Mouse (Mus musculus): ENCODE data around the gene Olfr1087. TPM values are rescaled to one million over a fixed set of nuclear protein-coding genes. Genes with fewer than 3 reads are reported as not detected.
"Not testable (repeated sequence)": the region's sequence is repeated elsewhere in the genome, so short reads cannot be mapped to it uniquely, and the experiment has no call there.

The Olfr1087 gene
- not detected for total RNA-seq (2021)

- intact Hi-C loops (cut with DNase I): no loop called here
- no peak for DNase-seq
These were observed at the start of gene Olfr1087 for GRCm38 (mm10) chr2:86698295-86698694. Gene Olfr1087, minus strand, starts transcription at chr2:86698395.

GRCm38 (mm10) chr2:86733601-86734000 is 35.4 kb upstream of the Olfr1087 start, which contains the start of gene Olfr1089:
Gene Olfr1089, minus strand, starts transcription at chr2:86733701.
- intact Hi-C loops (cut with DNase I): no loop called here
- no peak for DNase-seq

DNA sequence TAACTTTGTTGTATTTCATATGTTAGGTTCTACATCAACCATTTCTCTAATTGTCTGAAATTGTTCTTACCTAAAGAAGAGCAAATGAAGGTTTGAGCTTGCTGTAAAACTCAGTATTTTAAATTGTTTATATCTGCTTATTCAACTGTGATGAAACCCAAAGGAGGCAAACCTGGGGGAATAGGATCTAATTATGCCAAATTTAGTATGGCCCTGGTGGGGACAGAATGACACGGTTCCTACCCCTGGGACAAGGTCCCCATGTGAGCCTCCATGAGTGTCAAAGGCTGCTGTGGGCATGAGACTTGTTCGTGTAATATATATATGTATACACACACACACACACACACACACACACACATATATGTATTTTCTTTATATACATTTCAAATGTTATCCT is 18.2 kb downstream of the Olfr1087 start, which contains the start of gene Olfr1086:
Gene Olfr1086 (minus strand): TSS at position 101 of the 400 bp plus-strand sequence.
- intact Hi-C loops (cut with DNase I): no loop called here
- no peak for DNase-seq

DNA sequence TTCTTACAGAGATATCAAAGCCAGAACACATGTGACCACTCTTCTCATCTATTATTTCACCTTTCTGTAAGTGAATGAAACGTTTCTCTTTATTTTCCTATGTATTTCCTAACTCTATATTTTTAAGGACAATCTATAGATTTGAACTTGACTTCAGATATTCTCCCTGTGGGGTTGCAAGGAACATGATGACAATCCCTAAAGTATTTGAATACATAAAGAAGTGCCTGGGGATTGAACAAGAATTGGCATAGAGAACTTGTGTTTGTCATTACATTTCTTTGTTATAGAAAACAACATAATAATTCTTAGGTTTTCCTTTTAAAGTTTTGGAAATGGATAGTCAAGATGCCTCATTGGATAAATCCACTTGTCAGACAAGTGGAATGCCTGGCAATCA is 36.3 kb downstream of the Olfr1087 start, which contains the start of gene Olfr1085:
Gene Olfr1085 (minus strand): TSS at position 101 of the 400 bp plus-strand sequence.
- no peak for DNase-seq
- intact Hi-C loops (cut with DNase I): no loop called here

DNA sequence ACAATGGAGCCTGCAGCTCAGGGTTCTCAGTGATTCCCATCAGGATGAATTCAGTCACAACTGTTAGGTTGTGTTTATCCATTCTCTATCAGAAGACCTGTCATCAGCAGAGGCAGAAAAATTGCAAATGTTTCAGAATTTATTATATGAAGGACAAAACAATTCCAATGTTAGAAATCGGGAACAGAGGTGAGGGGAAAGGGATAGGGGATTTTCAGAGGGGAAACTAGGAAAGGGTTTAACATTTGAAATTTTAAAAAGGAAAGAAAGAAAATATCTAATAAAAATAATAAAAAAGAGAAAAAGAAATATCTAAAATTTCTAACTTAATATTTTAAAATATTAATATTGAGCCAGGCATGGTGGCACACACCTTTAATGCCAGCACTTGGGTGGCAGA is 58.6 kb downstream of the Olfr1087 start, which contains the start of gene Olfr1084:
Gene Olfr1084 (minus strand): TSS at position 101 of the 400 bp plus-strand sequence.
- DNase-seq; intact Hi-C loops (cut with DNase I): not testable (repeated sequence)

Other genes starting within 250 kb of the Olfr1087 start
- gene Olfr1065, start 247.8 kb downstream of the Olfr1087 start, total RNA-seq (2021): not detected
- gene Olfr1066, start 242.1 kb downstream of the Olfr1087 start, total RNA-seq (2021): not detected
- gene Olfr228, start 211.0 kb downstream of the Olfr1087 start, total RNA-seq (2021): not detected
- not detected for gene Olfr1076, start 189.9 kb downstream of the Olfr1087 start, total RNA-seq (2021)
- not detected for gene Olfr1079, start 155.9 kb downstream of the Olfr1087 start, total RNA-seq (2021)
- gene Olfr1080, start 140.2 kb downstream of the Olfr1087 start, total RNA-seq (2021): not detected
- not detected for gene Olfr1082, start 99.4 kb downstream of the Olfr1087 start, total RNA-seq (2021)
- gene Olfr1084, start 58.7 kb downstream of the Olfr1087 start, total RNA-seq (2021): not detected
- not detected for gene Olfr1085, start 36.4 kb downstream of the Olfr1087 start, total RNA-seq (2021)
- gene Olfr1086, start 18.3 kb downstream of the Olfr1087 start, total RNA-seq (2021): not detected
- gene Olfr1089, start 35.3 kb upstream of the Olfr1087 start, total RNA-seq (2021): not detected
- not detected for gene Olfr1090, start 60.6 kb upstream of the Olfr1087 start, total RNA-seq (2021)
- gene Olfr1093, start 84.1 kb upstream of the Olfr1087 start, total RNA-seq (2021): not detected
- gene Olfr141, start 111.6 kb upstream of the Olfr1087 start, total RNA-seq (2021): not detected
- gene Olfr1094, start 126.3 kb upstream of the Olfr1087 start, total RNA-seq (2021): not detected
- gene Olfr1095, start 153.3 kb upstream of the Olfr1087 start, total RNA-seq (2021): not detected
- gene Gm13723, start 176.4 kb upstream of the Olfr1087 start, total RNA-seq (2021): not detected
- not detected for gene Olfr1097, start 193.8 kb upstream of the Olfr1087 start, total RNA-seq (2021)
- not detected for gene Olfr1098, start 226.2 kb upstream of the Olfr1087 start, total RNA-seq (2021)

All from left cerebral cortex, postnatal 4 days (tissue).